Mouse (Mus musculus): ENCODE data around the gene Slc35g1. TPM values are rescaled to one million over a fixed set of nuclear protein-coding genes. Genes with fewer than 3 reads are reported as not detected.
"Not testable (repeated sequence)": the region's sequence is repeated elsewhere in the genome, so short reads cannot be mapped to it uniquely, and the experiment has no call there.

Gene Slc35g1
- total RNA-seq (2021): 1 to 10 TPM; 1.4 to 1.6 TPM
- long read RNA-seq, experiment 1: 0 reads
- long read RNA-seq, experiment 2, partial matches to known transcripts: 0 of 2 reads
- long read RNA-seq, experiment 2, other reads (novel, unspliced or antisense): 0 of 2 reads

GRCm38 (mm10) chr19:38395701-38396632 is at the start of gene Slc35g1:
TSS of gene Slc35g1 (plus strand) at chr19:38395980.
- DNase-seq: peak; percentile 65

DNA sequence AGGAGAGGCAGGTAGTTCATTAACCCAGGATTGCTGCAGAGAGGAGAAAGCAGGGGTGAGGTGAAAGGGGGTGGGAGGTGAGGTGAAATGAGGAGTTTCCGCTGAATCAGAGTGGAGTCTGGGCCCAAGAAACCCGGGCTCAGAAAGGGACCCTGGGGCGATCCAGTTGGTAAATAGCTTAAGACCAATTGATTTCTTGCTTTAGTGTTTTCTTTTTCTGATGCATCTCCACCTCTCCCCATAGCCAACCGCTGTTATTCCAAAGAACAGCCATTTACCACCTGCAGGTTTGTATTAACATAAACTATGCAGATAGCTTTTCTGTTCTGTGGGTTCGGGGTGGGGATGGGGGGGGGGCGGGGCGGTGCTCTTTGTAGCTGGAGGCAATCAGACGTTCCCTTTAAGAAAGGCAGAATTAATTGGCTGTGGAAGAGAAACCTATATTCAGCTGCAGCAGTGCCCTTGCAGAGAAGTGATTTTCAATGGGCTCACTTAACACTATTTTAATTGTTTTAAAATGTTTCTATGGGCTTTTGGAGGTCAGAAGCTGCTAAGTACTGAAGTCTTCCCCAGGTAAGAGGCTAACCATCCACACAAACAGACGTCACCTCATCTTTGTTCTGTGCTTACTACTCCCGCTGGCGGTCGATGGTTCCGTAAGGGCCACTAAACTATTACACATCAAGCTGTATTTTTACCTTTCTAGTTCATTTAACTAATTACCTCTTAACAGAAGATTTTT is 47.3 kb upstream of the Slc35g1 start:
- DNase-seq: no peak

DNA sequence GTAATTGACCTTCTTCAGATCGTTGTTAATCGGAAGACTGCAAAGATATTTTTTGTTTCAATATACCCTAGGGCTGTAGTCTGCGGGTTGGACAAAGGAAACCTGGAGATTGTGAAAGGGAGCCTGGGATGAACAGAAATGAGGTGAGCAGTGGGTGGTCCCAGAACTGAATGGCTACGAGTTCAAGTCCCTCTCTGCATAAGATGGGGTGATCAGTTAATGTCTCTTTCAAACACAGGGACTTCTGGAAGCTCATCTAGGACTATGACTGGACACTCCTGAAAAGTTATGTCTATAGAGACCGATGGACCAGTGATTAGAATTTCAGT is 46.8 kb upstream of the Slc35g1 start:
- no peak for DNase-seq

DNA sequence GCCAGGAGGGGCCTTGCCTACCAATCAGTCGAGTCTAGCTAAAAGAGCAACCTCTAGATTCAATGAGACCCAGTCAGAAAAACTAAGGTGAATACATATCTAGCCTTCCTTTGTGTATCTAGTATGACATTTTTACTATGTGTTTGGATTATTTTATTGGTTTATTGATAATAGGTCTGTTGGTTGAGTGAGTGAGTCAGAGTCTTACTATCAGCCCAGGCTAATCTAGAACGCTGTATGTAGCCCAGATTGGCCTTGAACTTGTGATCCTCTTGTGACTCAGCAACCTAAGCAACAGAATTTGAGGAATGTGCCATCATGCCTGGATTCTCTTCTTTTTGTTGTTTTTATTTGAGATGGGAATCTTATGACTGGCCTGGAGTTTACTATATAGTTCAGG is 44.6 kb upstream of the Slc35g1 start:
- no peak for DNase-seq

GRCm38 (mm10) chr19:38351728-38352127 is 44.1 kb upstream of the Slc35g1 start:
- no peak for DNase-seq

GRCm38 (mm10) chr19:38352495-38353130 is 43.2 kb upstream of the Slc35g1 start:
- DNase-seq: no peak

DNA sequence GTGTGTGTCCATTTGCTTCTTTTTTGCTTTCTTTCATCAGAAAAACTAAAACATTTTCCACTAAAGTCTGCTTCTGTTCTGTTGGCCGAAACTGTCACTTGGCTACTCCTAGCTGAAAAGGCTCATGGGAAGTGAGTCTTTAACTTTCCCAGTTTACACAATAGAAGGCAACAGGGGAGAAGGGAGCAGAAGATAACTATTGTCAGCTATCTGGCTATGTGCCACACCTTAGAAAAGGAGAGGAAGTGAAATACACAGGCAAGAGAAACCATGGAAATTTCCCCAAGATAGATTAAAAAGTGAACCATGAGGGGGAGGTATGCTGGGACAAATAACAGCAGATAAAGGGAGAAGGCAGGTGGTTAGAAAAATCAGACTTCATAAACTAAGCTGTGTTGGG is 41.5 kb upstream of the Slc35g1 start:
- DNase-seq: no peak

- no peak for DNase-seq
These were observed 40.9 kb upstream of the Slc35g1 start for GRCm38 (mm10) chr19:38354819-38355360.

- DNase-seq: no peak
These were observed 39.5 kb upstream of the Slc35g1 start for GRCm38 (mm10) chr19:38356211-38356828.

- no peak for DNase-seq
These were observed 37.7 kb upstream of the Slc35g1 start for GRCm38 (mm10) chr19:38357956-38358623.

GRCm38 (mm10) chr19:38359287-38359686 is 36.5 kb upstream of the Slc35g1 start:
- DNase-seq: no peak

- no peak for DNase-seq
These were observed 33.9 kb upstream of the Slc35g1 start for GRCm38 (mm10) chr19:38361850-38362249.

- no peak for DNase-seq
These were observed 32.4 kb upstream of the Slc35g1 start for GRCm38 (mm10) chr19:38363358-38363757.

DNA sequence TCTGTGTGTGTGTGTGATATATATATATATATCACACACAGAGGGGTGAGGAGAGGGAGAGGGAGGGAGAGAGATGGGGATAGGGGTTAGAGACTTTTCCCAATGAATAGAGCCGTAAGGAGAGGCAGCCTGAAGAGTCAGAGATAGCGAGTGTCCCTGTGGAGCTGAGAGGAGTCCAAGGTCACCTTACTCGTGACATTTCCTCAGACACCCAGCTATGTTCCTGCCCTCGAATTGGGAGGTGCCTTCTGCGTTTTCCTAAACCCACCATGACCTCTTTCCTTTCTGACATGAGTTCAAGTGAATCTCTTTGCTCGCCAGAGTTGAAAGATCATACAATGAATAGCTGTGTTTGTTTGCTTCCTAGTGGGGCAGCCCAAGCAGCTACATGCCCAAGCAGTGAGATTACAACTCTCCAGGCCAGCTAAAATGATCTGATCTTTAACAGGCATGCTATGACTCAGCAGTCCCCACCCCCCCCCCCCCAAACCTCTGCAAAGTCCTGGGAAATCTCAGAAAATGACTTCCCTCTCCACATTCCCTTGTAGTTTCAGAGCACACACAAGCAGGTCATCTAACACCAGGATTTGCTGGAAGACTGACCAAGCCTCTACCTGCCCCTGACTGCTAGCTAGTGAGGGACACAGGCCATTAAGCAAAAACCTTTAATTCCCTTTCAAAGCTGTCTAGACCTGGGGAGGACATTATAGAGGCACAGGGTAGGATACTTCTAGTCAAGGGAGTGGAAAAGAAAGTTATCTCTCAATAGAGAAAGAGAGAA is 31.7 kb upstream of the Slc35g1 start:
- no peak for DNase-seq

DNA sequence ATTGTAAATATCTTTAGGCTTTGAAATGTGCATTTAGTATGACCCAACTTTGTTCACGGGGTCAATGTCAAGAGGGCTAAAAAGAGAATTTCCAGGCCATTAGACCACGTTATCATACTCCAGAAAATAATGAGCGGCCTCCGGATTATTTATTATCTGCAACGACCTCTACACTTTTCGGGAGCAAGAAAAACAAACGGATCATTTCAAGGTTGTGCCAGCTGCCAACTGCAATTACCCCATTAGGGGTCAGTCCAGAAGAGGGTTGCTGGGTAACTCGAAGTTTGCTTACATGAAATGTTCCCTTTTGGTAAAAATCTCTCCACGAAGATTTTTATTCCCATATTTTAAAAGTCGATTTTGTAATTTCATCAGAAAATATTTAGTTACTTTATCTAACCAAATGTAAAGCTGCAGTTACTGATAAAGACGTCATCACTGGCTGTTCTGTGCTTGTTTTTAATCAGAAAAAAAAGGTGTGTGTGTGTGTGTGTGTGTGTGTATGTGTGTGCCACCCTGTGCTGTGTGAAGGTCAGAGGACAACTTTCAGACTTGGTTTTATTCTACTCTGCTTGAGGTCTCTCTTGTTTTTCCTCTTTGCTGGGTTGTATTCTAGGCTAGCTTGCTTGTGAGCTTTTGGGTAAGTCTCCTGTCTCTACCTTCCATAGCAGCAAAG is 30.7 kb upstream of the Slc35g1 start:
- no peak for DNase-seq

DNA sequence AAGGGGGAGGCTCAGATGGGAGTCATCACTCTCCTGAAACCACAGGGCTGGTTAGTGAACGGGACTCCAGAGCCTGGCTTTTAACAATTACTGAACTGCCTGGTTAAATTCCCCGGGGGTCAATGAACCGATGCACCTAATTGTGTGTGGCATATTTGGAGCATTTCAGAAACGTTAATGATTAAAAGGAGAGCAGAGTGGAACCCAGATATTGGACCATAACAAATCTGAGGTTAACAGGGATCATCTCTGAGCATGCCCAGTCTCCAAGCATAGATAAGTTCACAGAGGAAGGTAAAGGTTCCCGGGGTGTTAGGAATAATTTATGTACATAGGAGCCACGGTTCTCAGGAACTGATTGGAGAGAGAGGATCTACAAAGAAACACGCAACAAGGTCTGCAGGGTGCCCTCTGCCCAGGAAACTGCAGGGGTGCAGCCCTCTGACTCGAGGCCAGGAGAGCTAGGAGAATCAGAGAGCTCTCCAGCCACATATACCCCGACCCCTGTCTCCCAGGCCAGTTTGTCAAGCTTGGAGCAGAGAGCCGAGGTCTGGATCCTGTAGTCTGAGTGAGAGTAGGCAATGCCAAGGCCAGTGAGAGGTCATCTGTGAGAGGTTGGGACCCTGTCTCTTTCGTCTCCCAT is 23.2 kb upstream of the Slc35g1 start:
- no peak for DNase-seq

DNA sequence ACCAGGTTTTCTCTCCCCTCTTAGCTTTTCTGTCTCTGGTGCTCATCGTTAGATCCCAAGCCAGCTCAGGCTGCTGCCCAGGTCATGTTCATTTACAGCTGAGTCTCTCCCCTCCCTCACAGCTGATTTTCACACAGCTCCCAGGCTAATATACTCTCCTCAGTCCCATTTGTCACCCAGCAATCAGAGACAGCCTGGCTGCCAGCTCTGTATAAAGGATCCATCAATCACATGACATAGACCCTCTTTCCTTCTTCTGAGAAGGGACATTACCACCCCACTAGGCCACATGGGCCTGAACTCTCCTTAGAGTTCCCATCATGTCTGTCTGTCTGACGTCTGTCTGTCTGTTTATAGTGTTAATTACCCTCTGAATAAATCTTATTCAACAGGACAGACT is 22.4 kb upstream of the Slc35g1 start:
- no peak for DNase-seq

DNA sequence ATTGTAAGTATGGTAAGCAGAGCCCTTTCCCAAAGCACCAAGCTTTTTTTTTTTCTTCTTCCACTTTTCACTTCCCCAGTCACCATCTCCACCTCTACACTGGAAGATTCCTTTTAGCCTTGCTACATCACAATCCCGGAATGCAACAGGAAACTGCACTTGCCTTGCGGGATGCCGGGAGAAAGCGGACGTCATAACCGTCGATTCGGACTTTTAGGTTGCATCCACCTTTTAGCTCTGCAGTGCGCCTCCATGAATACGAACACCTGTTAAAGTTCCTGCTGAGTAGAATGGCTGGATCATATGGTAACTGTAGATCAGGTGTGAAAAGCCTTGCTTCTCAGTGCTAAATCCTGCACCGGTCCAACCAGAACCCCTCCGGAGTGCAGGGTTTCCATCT is 12.0 kb upstream of the Slc35g1 start:
- no peak for DNase-seq

GRCm38 (mm10) chr19:38387021-38387420 is 8.8 kb upstream of the Slc35g1 start:
- not testable (repeated sequence) for DNase-seq
